8 mouse cellular contexts compared by ENCODE assay signal in the genomic region with DNA sequence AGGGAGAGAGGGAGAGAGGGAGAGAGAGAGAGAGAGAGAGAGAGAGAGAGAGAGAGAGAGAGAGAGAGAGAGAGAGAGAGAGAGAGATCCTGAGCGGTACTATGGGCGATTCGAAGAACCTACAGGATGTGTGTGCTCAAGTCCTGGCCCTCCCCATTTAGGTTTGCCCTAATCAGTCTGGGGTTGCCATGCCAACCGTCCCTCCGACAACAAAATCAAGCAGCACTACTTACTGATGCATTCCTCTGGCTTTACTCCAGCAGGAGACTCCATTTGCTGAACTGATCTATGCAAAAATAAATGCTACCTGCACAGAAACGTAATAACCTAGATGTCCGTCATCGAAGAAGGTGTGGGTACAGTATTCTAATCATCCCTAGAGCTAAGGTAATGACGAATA. TPM values are rescaled to one million over a fixed set of nuclear protein-coding genes. Genes with fewer than 3 reads are reported as not detected.
DNase-seq lines count a peak whose midpoint lies in the region; ATAC-seq lines count a peak whose summit lies in the region.

No protein-coding gene starts in this region.

- H3K4me1 ChIP-seq in limb, embryonic 11.5 days (ENCODE audit: control insufficient read depth, insufficient read depth, low read length) = no peaks in the 10 kb centered on the region
- H3K4me1 ChIP-seq in midbrain, embryonic 14.5 days (ENCODE audit: control insufficient read depth, insufficient read depth, low read length) = no peaks in the 10 kb centered on the region
- H3K4me1 ChIP-seq in stomach, embryonic 16.5 days (ENCODE audit: control insufficient read depth, insufficient read depth, low read length) = peaks cover 6% of the 10 kb centered on the region; the same call in 1 of the 2 replicates

- peak overlapping the region; percentile 66; the same call in 1 of the 2 replicates for H3K27ac ChIP-seq in limb, embryonic 11.5 days (replicated peaks; ENCODE audit: low read depth, low read length)
- peak overlapping the region; percentile 95 for H3K27ac ChIP-seq in midbrain, embryonic 14.5 days (replicated peaks; ENCODE audit: low read depth, low read length)
- H3K27ac ChIP-seq in stomach, embryonic 16.5 days (ENCODE audit: low read length) = peak overlapping the region; percentile 52

- H3K4me3 ChIP-seq in limb, embryonic 11.5 days (ENCODE audit: low read depth, low read length) = peak overlapping the region; percentile 56
- peak overlapping the region; percentile 53 for H3K4me3 ChIP-seq in midbrain, embryonic 14.5 days (replicated peaks; ENCODE audit: low read depth, low read length)
- H3K4me3 ChIP-seq in stomach, embryonic 16.5 days (replicated peaks; ENCODE audit: low read length) = peak overlapping the region; percentile 68

- peak; percentile 55 for ATAC-seq in activated CD4-positive, CD25-positive, alpha-beta regulatory T cell, adult 4 months
- ATAC-seq in limb, embryonic 11.5 days (ENCODE audit: insufficient number of reproducible peaks, low FRiP score, low TSS enrichment, low read depth) = no peak
- peak; percentile 62 for ATAC-seq in midbrain, embryonic 14.5 days (ENCODE audit: low FRiP score, low TSS enrichment)
- peak; percentile 56; the same call in 1 of the 2 replicates for ATAC-seq in stomach, embryonic 16.5 days (ENCODE audit: insufficient read depth, low FRiP score)

- H3K27me3 ChIP-seq in limb, embryonic 11.5 days (ENCODE audit: control insufficient read depth, insufficient read depth, low read length) = no peaks in the 10 kb centered on the region
- H3K27me3 ChIP-seq in midbrain, embryonic 14.5 days (ENCODE audit: control insufficient read depth, insufficient read depth, low read length) = no peaks in the 10 kb centered on the region
- H3K27me3 ChIP-seq in stomach, embryonic 16.5 days (ENCODE audit: control insufficient read depth, insufficient read depth, low read length) = no peaks in the 10 kb centered on the region

- H3K9ac ChIP-seq in limb, embryonic 11.5 days (ENCODE audit: low read length) = peak overlapping the region; percentile 43; the same call in 1 of the 2 replicates
- peak overlapping the region; percentile 54; the same call in 1 of the 2 replicates for H3K9ac ChIP-seq in midbrain, embryonic 14.5 days (replicated peaks; ENCODE audit: low read length)
- peak overlapping the region; percentile 78 for H3K9ac ChIP-seq in stomach, embryonic 16.5 days (ENCODE audit: low read length)

- H3K9me3 ChIP-seq in limb, embryonic 11.5 days (ENCODE audit: control insufficient read depth, low read length) = no peaks in the 10 kb centered on the region
- H3K9me3 ChIP-seq in midbrain, embryonic 14.5 days (ENCODE audit: control insufficient read depth, low read length) = no peaks in the 10 kb centered on the region
- peaks cover 4% of the 10 kb centered on the region; the same call in 1 of the 2 replicates for H3K9me3 ChIP-seq in stomach, embryonic 16.5 days (replicated peaks; ENCODE audit: control insufficient read depth, low read length)

- H3K36me3 ChIP-seq in limb, embryonic 11.5 days (ENCODE audit: control insufficient read depth, insufficient read depth, low read length) = no peaks in the 10 kb centered on the region
- no peaks in the 10 kb centered on the region for H3K36me3 ChIP-seq in midbrain, embryonic 14.5 days (ENCODE audit: control insufficient read depth, insufficient read depth, low read length)
- H3K36me3 ChIP-seq in stomach, embryonic 16.5 days (ENCODE audit: control insufficient read depth, insufficient read depth, low read length) = no peaks in the 10 kb centered on the region

- H3K4me2 ChIP-seq in limb, embryonic 11.5 days (ENCODE audit: low read depth, severe bottlenecking) = peak overlapping the region; percentile 45
- peak overlapping the region; percentile 60 for H3K4me2 ChIP-seq in midbrain, embryonic 14.5 days (ENCODE audit: low read length)
- peak overlapping the region; percentile 68 for H3K4me2 ChIP-seq in stomach, embryonic 16.5 days (ENCODE audit: low read depth, low read length)

- 20% methylated on average over 9 of the region's 9 CpGs for WGBS in limb, embryonic 11.5 days
- WGBS in midbrain, embryonic 14.5 days = 13% methylated on average over 9 of the region's 9 CpGs
- WGBS in stomach, embryonic 16.5 days = 19% methylated on average over 9 of the region's 9 CpGs

- DNase-seq in 416B (ENCODE audit: low read depth) = peak; percentile 64
- DNase-seq in embryo, embryonic 10.5 days (ENCODE audit: low spot score) = peak; percentile 83
- DNase-seq in heart, adult 9 months (ENCODE audit: low spot score in 2 of 2) = peak; percentile 29 to 55
- DNase-seq in kidney, adult 8-10 months = peak; percentile 47 to 55
- DNase-seq in limb, embryonic 11.5 days (ENCODE audit: low spot score) = peak; percentile 77
- peak; percentile 84 for DNase-seq in midbrain, embryonic 14.5 days

RNA-seq across cellular contexts. Expression of a gene that starts 20.0 kb away (rescaled TPM):
- under 1 TPM in 1 of 2 experiments, not detected in 1; 0.85 TPM for polyA plus RNA-seq in activated CD4-positive, CD25-positive, alpha-beta regulatory T cell, adult 4 months (2017; shearing (Covaris generic))
- 8.2 and 9.8 TPM in 2 replicates for polyA plus RNA-seq in limb, embryonic 11.5 days (2014; fragmentation: Nextera tagmentation; extraction: Ambion mirVana)
- 33.3 and 35.8 TPM in 2 replicates for polyA plus RNA-seq in midbrain, embryonic 14.5 days (2014; fragmentation: Nextera tagmentation; extraction: Ambion mirVana)
- 4.9 and 5.5 TPM in 2 replicates for polyA plus RNA-seq in stomach, embryonic 16.5 days (2015; fragmentation: Nextera tagmentation; extraction: Ambion mirVana)

RNA-seq across cellular contexts. Expression of a gene that starts 49.1 kb away (rescaled TPM):
- 1 to 10 TPM; 1.0 to 3.2 TPM for polyA plus RNA-seq in activated CD4-positive, CD25-positive, alpha-beta regulatory T cell, adult 4 months (2017; shearing (Covaris generic))
- polyA plus RNA-seq in limb, embryonic 11.5 days (2014; fragmentation: Nextera tagmentation; extraction: Ambion mirVana) = 0.16 TPM in 1 of 2 replicates, not detected in the other
- polyA plus RNA-seq in midbrain, embryonic 14.5 days (2014; fragmentation: Nextera tagmentation; extraction: Ambion mirVana) = 6.5 and 9.6 TPM in 2 replicates
- 3.6 and 5.0 TPM in 2 replicates for polyA plus RNA-seq in stomach, embryonic 16.5 days (2015; fragmentation: Nextera tagmentation; extraction: Ambion mirVana)
